Mouse (Mus musculus) ES-Bruce4 (cell line): ENCODE results near the gene Mindy4. TPM values are rescaled to one million over a fixed set of nuclear protein-coding genes. Genes with fewer than 3 reads are reported as not detected.

Experiments used
- H3K27ac ChIP-seq: 2 replicates; pipeline ENCODE4 v1.5.1; 2012; ENCODE audit warnings: low read length, inconsistent platforms; ENCODE audit not compliant: insufficient read depth
- H3K27me3 ChIP-seq: 2 replicates; pipeline ENCODE4 v1.6.1; 2012; ENCODE audit warnings: mild to moderate bottlenecking, low read length, inconsistent platforms; ENCODE audit not compliant: control insufficient read depth, poor library complexity, insufficient read depth, severe bottlenecking
- H3K36me3 ChIP-seq: 2 replicates; pipeline ENCODE4 v1.6.1; 2012; ENCODE audit warnings: inconsistent platforms, mild to moderate bottlenecking, low read length, moderate library complexity; ENCODE audit not compliant: control insufficient read depth, poor library complexity, insufficient read depth, severe bottlenecking
- H3K4me1 ChIP-seq: one replicate; pipeline ENCODE4 v1.8.1; 2011; ENCODE audit warnings: low read length; ENCODE audit not compliant: control insufficient read depth, insufficient read depth
- H3K4me3 ChIP-seq: 2 replicates; pipeline ENCODE4 v1.5.1; 2011; ENCODE audit warnings: low read depth, mild to moderate bottlenecking, low read length
- H3K9ac ChIP-seq: 2 replicates; pipeline ENCODE4 v1.6.1; 2012; ENCODE audit warnings: low read depth, mild to moderate bottlenecking, inconsistent platforms; ENCODE audit not compliant: poor library complexity, severe bottlenecking
- H3K9me3 ChIP-seq: replicated peaks from 2 replicates; pipeline ENCODE4 v1.6.1; 2012; ENCODE audit warnings: mild to moderate bottlenecking, low read length, inconsistent platforms; ENCODE audit not compliant: control insufficient read depth, poor library complexity, insufficient read depth, severe bottlenecking
- CTCF ChIP-seq: IDR thresholded peaks from one replicate; pipeline ENCODE4 v1.8.1; 2011; ENCODE audit warnings: low read depth, low read length
- EP300 ChIP-seq: IDR thresholded peaks from 2 replicates; pipeline ENCODE4 v1.6.1; 2011; ENCODE audit warnings: low read depth, low read length; ENCODE audit not compliant: insufficient read depth
- POLR2A ChIP-seq: IDR thresholded peaks from one replicate; pipeline ENCODE4 v1.8.1; 2011; ENCODE audit warnings: low read length; ENCODE audit not compliant: insufficient read depth
- polyA plus RNA-seq: library from polyadenylated mRNA; stranded (reverse); fragments of >200 nt; gene quantifications from 2 replicates; pipeline ENCODE4 v1.2.4, GENCODE M21; 2011; ENCODE audit warnings: low read depth; ENCODE audit not compliant: missing spikeins, insufficient read depth, insufficient read length

Gene Mindy4
- polyA plus RNA-seq, 1 experiment: 2.7 TPM

DNA sequence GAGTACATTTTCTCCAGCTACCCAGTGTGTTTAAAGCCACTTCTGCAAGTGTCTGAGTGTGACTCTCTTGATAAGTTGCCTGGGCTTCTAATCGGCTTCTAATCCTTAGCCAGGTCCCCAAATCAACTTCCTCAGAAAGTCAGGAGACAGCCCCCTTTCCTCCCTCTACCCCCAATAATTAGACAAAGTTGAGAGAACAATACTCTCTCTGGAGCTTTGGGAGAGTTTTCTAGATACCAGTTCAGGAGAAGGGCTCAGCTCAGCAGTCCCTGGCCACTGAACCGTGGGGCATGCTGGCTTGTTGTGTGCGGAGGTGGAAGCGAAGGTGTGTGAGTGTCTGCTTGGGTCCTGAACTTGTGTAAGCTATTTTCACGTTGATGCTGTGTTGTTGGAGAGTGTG, 134.1 kb downstream of the Mindy4 start:
- Histone ChIP-seq H3K4me3 (no peak overlapping the region), H3K36me3 (no peaks in the 10 kb centered on the region), H3K27ac (no peak overlapping the region), H3K9ac (no peak overlapping the region), H3K27me3 (no peaks in the 10 kb centered on the region), H3K4me1 (no peaks in the 10 kb centered on the region), H3K9me3 (no peaks in the 10 kb centered on the region)
- TF ChIP-seq CTCF (no peak), EP300 (no peak), POLR2A (no peak)

GRCm38 (mm10) chr6:55338077-55338476, 134.9 kb downstream of the Mindy4 start:
- Histone ChIP-seq H3K36me3 (no peaks in the 10 kb centered on the region), H3K27me3 (no peaks in the 10 kb centered on the region), H3K4me1 (no peaks in the 10 kb centered on the region), H3K9me3 (no peaks in the 10 kb centered on the region), H3K27ac (no peak overlapping the region), H3K4me3 (no peak overlapping the region), H3K9ac (no peak overlapping the region)
- no peak for TF ChIP-seq POLR2A
- TF ChIP-seq CTCF: no peak
- no peak for TF ChIP-seq EP300

DNA sequence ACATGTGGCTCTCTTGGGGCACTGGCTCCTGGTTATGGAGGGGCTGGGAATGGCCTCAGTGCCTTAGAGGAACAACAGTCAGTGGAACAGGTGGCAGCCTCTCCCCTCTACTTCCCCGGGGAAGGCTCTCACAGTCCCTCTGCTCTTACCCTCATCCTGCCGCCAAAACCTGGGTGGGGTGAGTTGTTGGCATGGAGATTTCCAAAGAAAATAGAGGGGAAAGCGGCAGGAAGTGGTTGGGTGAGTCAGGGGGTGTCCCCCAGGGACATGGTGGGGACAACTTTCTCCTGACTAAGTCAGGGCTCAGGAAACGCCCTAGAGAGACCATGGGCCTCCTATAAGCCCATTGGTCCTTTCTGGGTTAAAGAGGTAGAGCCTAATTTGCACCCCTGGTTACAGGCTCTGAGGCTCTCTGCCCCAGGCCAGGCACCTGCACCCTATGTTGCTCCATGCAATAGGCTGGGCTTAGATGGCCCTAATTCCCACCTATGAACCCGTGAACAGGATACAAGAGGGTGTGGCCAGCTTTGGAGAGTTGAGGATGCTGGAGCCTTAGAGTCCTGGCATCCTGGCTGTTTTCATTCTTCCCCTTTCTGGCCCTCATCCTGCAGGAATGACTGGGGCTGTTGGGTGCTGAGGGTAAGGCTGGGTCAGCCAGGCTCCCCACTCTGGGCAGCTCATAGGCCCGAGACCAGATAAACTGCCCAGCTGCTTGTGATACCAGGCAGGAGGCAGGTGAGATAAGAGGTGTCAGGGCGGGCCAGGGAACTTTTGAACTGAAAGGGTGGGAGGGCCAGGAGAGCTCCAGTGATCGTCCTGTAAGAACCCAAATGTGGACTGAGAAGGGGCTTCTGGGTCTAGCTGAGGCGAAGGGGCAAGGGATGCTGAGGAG, 136.0 kb downstream of the Mindy4 start:
- no peaks in the 10 kb centered on the region for H3K9me3 ChIP-seq
- TF ChIP-seq EP300 (no peak), CTCF (no peak), POLR2A (no peak)
- no peaks in the 10 kb centered on the region for H3K36me3 ChIP-seq
- no peaks in the 10 kb centered on the region for H3K4me1 ChIP-seq
- H3K4me3 ChIP-seq: no peak overlapping the region
- H3K27ac ChIP-seq: no peak overlapping the region
- no peak overlapping the region for H3K9ac ChIP-seq
- no peaks in the 10 kb centered on the region for H3K27me3 ChIP-seq

DNA sequence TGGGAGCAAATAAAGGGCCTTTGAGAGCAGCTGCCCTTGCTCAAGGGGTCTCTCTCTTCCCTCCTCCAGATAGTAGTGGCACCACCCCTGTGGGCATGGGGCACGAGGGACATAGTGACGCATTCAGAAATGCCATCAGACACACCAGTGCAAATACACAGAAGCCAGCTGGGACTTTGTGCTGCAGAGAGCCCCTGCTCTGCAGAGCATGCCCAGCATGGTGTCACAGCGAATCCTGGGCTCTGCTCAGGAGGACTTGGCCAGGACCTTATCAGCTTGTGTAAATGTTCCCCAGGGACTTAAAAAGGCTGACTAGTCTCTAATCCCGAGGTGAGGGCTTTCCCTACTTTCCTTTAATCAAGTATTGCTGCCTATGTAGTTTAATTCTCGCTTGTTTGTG, 138.5 kb downstream of the Mindy4 start:
- H3K9me3 ChIP-seq: no peaks in the 10 kb centered on the region
- no peak overlapping the region for H3K4me3 ChIP-seq
- H3K4me1 ChIP-seq: no peaks in the 10 kb centered on the region
- H3K27me3 ChIP-seq: no peaks in the 10 kb centered on the region
- no peak overlapping the region for H3K9ac ChIP-seq
- H3K36me3 ChIP-seq: no peaks in the 10 kb centered on the region
- TF ChIP-seq POLR2A (no peak), EP300 (no peak), CTCF (no peak)
- no peak overlapping the region for H3K27ac ChIP-seq

- H3K27ac ChIP-seq: no peak overlapping the region
- H3K9me3 ChIP-seq: no peaks in the 10 kb centered on the region
Observed at GRCm38 (mm10) chr6:55342328-55342727, 139.1 kb downstream of the Mindy4 start.

DNA sequence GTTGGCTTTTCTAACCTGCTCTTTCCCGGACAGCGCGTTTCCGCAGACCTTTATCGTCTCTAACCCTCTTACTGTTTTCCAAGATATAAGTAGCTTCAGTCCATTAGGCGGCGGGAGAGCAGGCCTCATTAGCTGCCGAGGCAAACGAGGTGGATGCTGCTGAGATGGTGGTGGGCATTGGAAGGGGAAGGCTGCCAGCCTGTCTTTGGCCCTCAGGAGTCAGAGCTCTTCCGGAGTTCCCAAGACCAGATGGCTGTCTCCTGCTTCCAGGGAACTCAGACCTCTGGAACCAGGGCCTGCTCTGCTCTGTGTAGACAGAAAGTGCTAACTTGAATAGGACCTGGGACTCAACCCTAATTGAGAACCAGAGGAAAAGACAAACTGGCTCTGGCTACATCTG, 140.3 kb downstream of the Mindy4 start:
- H3K36me3 ChIP-seq: no peaks in the 10 kb centered on the region
- no peaks in the 10 kb centered on the region for H3K27me3 ChIP-seq
- no peak for TF ChIP-seq POLR2A
- no peak for TF ChIP-seq CTCF
- TF ChIP-seq EP300: no peak
- no peaks in the 10 kb centered on the region for H3K9me3 ChIP-seq
- no peak overlapping the region for H3K9ac ChIP-seq
- no peak overlapping the region for H3K4me3 ChIP-seq
- H3K4me1 ChIP-seq: no peaks in the 10 kb centered on the region
- H3K27ac ChIP-seq: no peak overlapping the region

More at GRCm38 (mm10) chr6:55342328-55342727, 139.1 kb downstream of the Mindy4 start:
- H3K4me3 ChIP-seq: no peak overlapping the region
- no peaks in the 10 kb centered on the region for H3K36me3 ChIP-seq
- H3K4me1 ChIP-seq: no peaks in the 10 kb centered on the region
- no peak for TF ChIP-seq EP300
- TF ChIP-seq CTCF: no peak
- no peak for TF ChIP-seq POLR2A
- no peak overlapping the region for H3K9ac ChIP-seq
- no peaks in the 10 kb centered on the region for H3K27me3 ChIP-seq
